Mouse (Mus musculus) liver, embryonic 14.5 days (tissue): ENCODE data around the gene Sin3b. TPM values are rescaled to one million over a fixed set of nuclear protein-coding genes. Genes with fewer than 3 reads are reported as not detected.

Source experiments
- ATAC-seq: fragments of 200-750 bp; cut with Nextera tagmentation; 2 replicates; pipeline ENCODE4 v1.8.0; 2017; ENCODE audit warnings: moderate number of reproducible peaks, mild to moderate bottlenecking, moderate library complexity; ENCODE audit not compliant: insufficient read depth
- DNase-seq, 3 experiments: peaks; one replicate each; pipeline ENCODE4 v3.0.0-alpha.2; 2012 to 2013; ENCODE audit warnings: low read depth in 3 of 3, low spot score in 3 of 3
- H3K27ac ChIP-seq: fragments of 300-500 bp; sonication (generic); 2 replicates; pipeline ENCODE4 v1.5.1; 2014; ENCODE audit warnings: moderate library complexity, mild to moderate bottlenecking, control low read depth, inconsistent platforms
- H3K27me3 ChIP-seq: fragments of 300-500 bp; sonication (generic); 2 replicates; pipeline ENCODE4 v1.6.1; 2014; ENCODE audit warnings: mild to moderate bottlenecking, low read length, moderate library complexity; ENCODE audit not compliant: control insufficient read depth, insufficient read depth
- H3K36me3 ChIP-seq: fragments of 300-500 bp; sonication (generic); replicated peaks from 2 replicates; pipeline ENCODE4 v1.6.1; 2014; ENCODE audit warnings: low read depth; ENCODE audit not compliant: control insufficient read depth, insufficient read depth
- H3K4me1 ChIP-seq, 2 experiments: fragments of 200-500 bp in 1 of 2; fragments of 300-500 bp in 1 of 2; sonication (generic) in 1 of 2; replicated peaks; 2 replicates each; pipeline ENCODE4 v1.6.1; 2012 to 2014; ENCODE audit warnings: antibody characterized with exemption in 1 of 2, inconsistent platforms in 1 of 2, low read length in 1 of 2; ENCODE audit not compliant: control insufficient read depth in 2 of 2, insufficient read depth in 2 of 2
- H3K4me2 ChIP-seq: fragments of 300-500 bp; sonication (generic); 2 replicates; pipeline ENCODE4 v1.6.1; 2014; ENCODE audit warnings: low read depth, mild to moderate bottlenecking, control low read depth, moderate library complexity
- H3K4me3 ChIP-seq, 2 experiments: fragments of 200-500 bp in 1 of 2; fragments of 300-500 bp in 1 of 2; sonication (generic) in 1 of 2; 2 replicates each; pipeline ENCODE4 v1.5.1; 2012 to 2014; ENCODE audit warnings: low read depth in 2 of 2, low read length in 2 of 2, mild to moderate bottlenecking in 2 of 2, control low read depth in 1 of 2, inconsistent platforms in 1 of 2, moderate library complexity in 1 of 2; ENCODE audit not compliant: insufficient read depth in 1 of 2
- H3K9ac ChIP-seq: fragments of 300-500 bp; sonication (generic); replicated peaks from 2 replicates; pipeline ENCODE4 v1.6.1; 2014; ENCODE audit warnings: mild to moderate bottlenecking, control low read depth, moderate library complexity
- H3K9me3 ChIP-seq: fragments of 300-500 bp; sonication (generic); 2 replicates; pipeline ENCODE4 v1.6.1; 2016; ENCODE audit warnings: low read length, mixed read lengths; ENCODE audit not compliant: control insufficient read depth
- CTCF ChIP-seq: IDR thresholded peaks from 2 replicates; pipeline ENCODE4 v1.5.1; 2016; ENCODE audit warnings: antibody characterized with exemption, low read depth, control low read depth
- EP300 ChIP-seq: IDR thresholded peaks from 2 replicates; pipeline ENCODE4 v1.6.1; 2016; ENCODE audit warnings: antibody characterized with exemption, low read depth
- WGBS: fragments of 180-500 bp; shearing (Covaris S2); extraction: QIAGEN DNeasy Blood & Tissue Kit; methylation state at CpG from one replicate; pipeline ENCODE4 v1.1.7; 2014; ENCODE audit not compliant: insufficient replicate concordance; 5-methylcytosine and 5-hydroxymethylcytosine counted together
- microRNA-seq: library from miRNA; unstranded; fragments of <30 nt; microRNA quantifications from one replicate; pipeline ENCODE4, GENCODE M21; 2016
- polyA plus RNA-seq, 2 experiments: library from polyadenylated mRNA; depleted of rRNA in 1 of 2; stranded (reverse) in 1 of 2; unstranded in 1 of 2; fragments of >200 nt; fragmentation: Nextera tagmentation in 1 of 2; extraction: Ambion mirVana in 1 of 2; gene quantifications; 2 replicates each; pipeline versions ENCODE4 v1.2.1 to v1.2.3; 2012 to 2014

Gene Sin3b
- polyA plus RNA-seq, 2 experiments, result 47.6 to 70.3 TPM

- no peak overlapping the region for H3K9ac ChIP-seq
- no peaks in the 10 kb centered on the region for H3K27me3 ChIP-seq
- H3K4me3 ChIP-seq, result no peak overlapping the region
- ATAC-seq (no peak), DNase-seq (no peak)
- WGBS, result 57% methylated on average over 2 of the region's 2 CpGs
- H3K4me2 ChIP-seq, result no peak overlapping the region
- TF ChIP-seq EP300 (no peak), CTCF (no peak)
- no peaks in the 10 kb centered on the region for H3K36me3 ChIP-seq
- no peaks in the 10 kb centered on the region for H3K4me1 ChIP-seq
- no peaks in the 10 kb centered on the region for H3K9me3 ChIP-seq
- H3K27ac ChIP-seq, result no peak overlapping the region
Measured at GRCm38 (mm10) chr8:72801583-72801982, 78.5 kb downstream of the Sin3b start.

Small RNA genes lying within 50 kb of the gene (microRNA-seq; reads per million reads assigned to microRNA genes)
- not detected for gene Gm26237

Other genes with a start within 250 kb of the Sin3b start
- gene Cherp, start 248.1 kb upstream of the Sin3b start, polyA plus RNA-seq (2012; rRNA removed), result 25.4 and 28.8 TPM in 2 replicates
- 19.9 and 22.6 TPM in 2 replicates for gene Cherp, start 248.1 kb upstream of the Sin3b start, polyA plus RNA-seq (2014; fragmentation: Nextera tagmentation; extraction: Ambion mirVana)
- 7.9 and 8.9 TPM in 2 replicates for gene Slc35e1, start 230.7 kb upstream of the Sin3b start, polyA plus RNA-seq (2012; rRNA removed)
- gene Slc35e1, start 230.7 kb upstream of the Sin3b start, polyA plus RNA-seq (2014; fragmentation: Nextera tagmentation; extraction: Ambion mirVana), result 4.1 and 4.3 TPM in 2 replicates
- 4.6 TPM in 2 replicates for gene Med26, start 175.0 kb upstream of the Sin3b start, polyA plus RNA-seq (2012; rRNA removed)
- 5.5 and 6.2 TPM in 2 replicates for gene Med26, start 175.0 kb upstream of the Sin3b start, polyA plus RNA-seq (2014; fragmentation: Nextera tagmentation; extraction: Ambion mirVana)
- 12.5 and 16.3 TPM in 2 replicates for gene Smim7, start 152.2 kb upstream of the Sin3b start, polyA plus RNA-seq (2012; rRNA removed)
- 32.2 and 33.5 TPM in 2 replicates for gene Smim7, start 152.2 kb upstream of the Sin3b start, polyA plus RNA-seq (2014; fragmentation: Nextera tagmentation; extraction: Ambion mirVana)
- 0.98 and 1.1 TPM in 2 replicates for gene Tmem38a, start 151.2 kb upstream of the Sin3b start, polyA plus RNA-seq (2012; rRNA removed)
- 0.62 and 0.97 TPM in 2 replicates for gene Tmem38a, start 151.2 kb upstream of the Sin3b start, polyA plus RNA-seq (2014; fragmentation: Nextera tagmentation; extraction: Ambion mirVana)
- under 0.01 and 0.01 TPM in 2 replicates for gene Nwd1, start 76.6 kb upstream of the Sin3b start, polyA plus RNA-seq (2012; rRNA removed)
- gene Nwd1, start 76.6 kb upstream of the Sin3b start, polyA plus RNA-seq (2014; fragmentation: Nextera tagmentation; extraction: Ambion mirVana), result not detected in 2 replicates
- gene F2rl3, start 38.6 kb downstream of the Sin3b start, polyA plus RNA-seq (2012; rRNA removed), result 3.9 and 5.2 TPM in 2 replicates
- gene F2rl3, start 38.6 kb downstream of the Sin3b start, polyA plus RNA-seq (2014; fragmentation: Nextera tagmentation; extraction: Ambion mirVana), result 2.8 and 3.8 TPM in 2 replicates